Mouse (Mus musculus) hindbrain, postnatal 0 days (tissue): ENCODE measurements around the gene D1Pas1. TPM values are rescaled to one million over a fixed set of nuclear protein-coding genes. Genes with fewer than 3 reads are reported as not detected.

Experiments used
- ATAC-seq: fragments of 200-750 bp; cut with Nextera tagmentation; 2 replicates; pipeline ENCODE4 v1.8.0; 2017; ENCODE audit warnings: mild to moderate bottlenecking, moderate TSS enrichment, moderate library complexity
- DNase-seq: peaks from one replicate; pipeline ENCODE4 v3.0.0-alpha.2; 2015; ENCODE audit warnings: low spot score
- H3K27ac ChIP-seq: fragments of 300-500 bp; sonication (generic); 2 replicates; pipeline ENCODE4 v1.5.1; 2014; ENCODE audit warnings: mild to moderate bottlenecking
- H3K27me3 ChIP-seq: fragments of 300-500 bp; sonication (generic); 2 replicates; pipeline ENCODE4 v1.6.1; 2014; ENCODE audit warnings: low read length, mixed read lengths; ENCODE audit not compliant: insufficient read depth
- H3K36me3 ChIP-seq: fragments of 300-500 bp; sonication (generic); 2 replicates; pipeline ENCODE4 v1.6.1; 2014; ENCODE audit warnings: low read length, mixed read lengths; ENCODE audit not compliant: insufficient read depth
- H3K4me1 ChIP-seq: fragments of 300-500 bp; sonication (generic); 2 replicates; pipeline ENCODE4 v1.6.1; 2014; ENCODE audit warnings: antibody characterized with exemption, low read length, mixed read lengths; ENCODE audit not compliant: insufficient read depth
- H3K4me2 ChIP-seq: fragments of 300-500 bp; sonication (generic); 2 replicates; pipeline ENCODE4 v1.6.1; 2014; ENCODE audit warnings: low read depth, mild to moderate bottlenecking, low read length, moderate library complexity, mixed read lengths
- H3K4me3 ChIP-seq: fragments of 300-500 bp; sonication (generic); 2 replicates; pipeline ENCODE4 v1.5.1; 2014; ENCODE audit warnings: low read length
- H3K9ac ChIP-seq: fragments of 300-500 bp; sonication (generic); replicated peaks from 2 replicates; pipeline ENCODE4 v1.6.1; 2014; ENCODE audit warnings: mild to moderate bottlenecking, low read length, moderate library complexity, mixed read lengths
- H3K9me3 ChIP-seq: fragments of 300-500 bp; sonication (generic); 2 replicates; pipeline ENCODE4 v1.6.1; 2016; ENCODE audit warnings: low read length, mixed read lengths
- CTCF ChIP-seq: IDR thresholded peaks from 2 replicates; pipeline ENCODE4 v1.5.1; 2016; ENCODE audit warnings: antibody characterized with exemption, control low read depth, low read depth
- WGBS: fragments of 180-500 bp; shearing (Covaris S2); extraction: QIAGEN DNeasy Blood & Tissue Kit; methylation state at CpG from one replicate; pipeline ENCODE4 v1.1.7; 2014; 5-methylcytosine and 5-hydroxymethylcytosine counted together
- polyA plus RNA-seq: library from polyadenylated mRNA; unstranded; fragments of >200 nt; fragmentation: Nextera tagmentation; extraction: Ambion mirVana; gene quantifications from 2 replicates; pipeline ENCODE4 v1.2.1, GENCODE M21; 2015
- total RNA-seq: library from RNA; depleted of rRNA; stranded (reverse); fragments of >200 nt; gene quantifications from 2 replicates; pipeline ENCODE4 v1.2.3, GENCODE M21; 2014

The D1Pas1 gene
- total and polyA plus RNA-seq, 2 experiments from 2014 or later = not detected

DNA sequence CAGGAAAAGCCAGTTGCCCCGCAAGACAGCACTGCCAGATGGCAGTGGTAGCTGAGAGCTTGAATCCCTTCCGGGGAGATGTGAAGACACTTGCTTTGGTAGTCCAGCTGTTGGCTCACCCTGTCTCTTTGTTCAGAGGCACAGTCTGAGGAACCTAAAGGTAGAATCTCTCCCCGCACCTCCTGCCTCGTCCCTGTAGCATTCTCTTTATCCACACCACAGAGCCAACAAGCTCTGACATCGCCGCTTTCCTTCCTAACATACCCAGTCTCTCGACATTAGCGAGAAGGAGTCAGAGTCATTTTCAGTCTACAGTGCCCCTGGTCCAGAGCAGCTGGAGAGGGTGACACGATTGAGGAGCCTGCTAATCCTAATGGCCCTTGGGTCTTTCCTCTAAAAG lies 18.9 kb downstream of the D1Pas1 start:
- DNase-seq = no peak
- no peaks in the 10 kb centered on the region; the same call in 1 of the 2 replicates for H3K4me1 ChIP-seq
- no peak for ATAC-seq
- TF ChIP-seq CTCF = no peak
- 70% methylated on average over 9 of the region's 9 CpGs for WGBS
- H3K36me3 ChIP-seq = no peaks in the 10 kb centered on the region
- no peak overlapping the region for H3K27ac ChIP-seq
- no peak overlapping the region for H3K9ac ChIP-seq
- no peak overlapping the region for H3K4me3 ChIP-seq
- no peaks in the 10 kb centered on the region for H3K9me3 ChIP-seq
- no peak overlapping the region for H3K4me2 ChIP-seq
- no peaks in the 10 kb centered on the region for H3K27me3 ChIP-seq

DNA sequence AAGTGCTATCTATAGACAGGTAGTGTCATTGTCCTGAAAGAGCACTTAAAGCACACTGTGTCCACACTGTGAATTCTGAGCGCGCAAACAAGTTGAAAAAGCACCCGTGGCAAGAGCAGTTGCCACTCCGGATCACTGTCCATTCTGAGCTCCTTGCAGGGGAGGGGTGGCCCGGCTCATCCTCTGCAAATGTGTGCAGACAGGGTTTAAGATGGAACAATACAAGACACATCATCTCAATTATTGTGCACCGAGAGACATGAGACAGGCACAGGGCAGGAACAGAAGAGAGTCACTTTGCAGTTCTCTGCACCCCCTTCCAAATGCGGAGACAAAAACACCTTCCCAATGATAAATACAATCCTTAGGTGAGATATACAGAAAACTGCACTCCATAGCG lies 19.3 kb downstream of the D1Pas1 start:
- no peak for TF ChIP-seq CTCF
- no peak overlapping the region for H3K27ac ChIP-seq
- no peak overlapping the region for H3K9ac ChIP-seq
- no peaks in the 10 kb centered on the region for H3K27me3 ChIP-seq
- DNase-seq (no peak), ATAC-seq (no peak)
- 77% methylated on average over 8 of the region's 8 CpGs for WGBS
- no peaks in the 10 kb centered on the region; the same call in 1 of the 2 replicates for H3K4me1 ChIP-seq
- H3K4me3 ChIP-seq = no peak overlapping the region
- no peaks in the 10 kb centered on the region for H3K9me3 ChIP-seq
- H3K4me2 ChIP-seq = no peak overlapping the region
- no peaks in the 10 kb centered on the region for H3K36me3 ChIP-seq

DNA sequence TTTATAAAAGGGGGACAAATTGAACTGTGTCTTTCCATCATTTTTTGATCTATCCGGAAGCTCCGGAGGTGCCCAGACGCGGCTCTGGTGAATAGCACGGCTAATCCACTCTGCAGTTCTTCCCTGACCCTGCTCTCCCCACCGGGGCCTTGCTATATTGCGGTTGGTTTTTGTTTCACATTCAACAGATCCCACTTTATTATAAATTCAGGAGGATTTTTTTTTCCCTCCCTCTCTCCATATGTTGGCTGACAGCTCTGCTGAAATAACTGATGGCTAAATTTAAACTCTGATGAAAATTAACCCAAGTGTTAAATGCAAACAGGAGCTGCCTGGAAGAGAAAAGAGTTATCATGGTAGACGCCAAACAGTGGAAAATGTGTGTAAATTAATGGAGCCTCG lies 21.1 kb downstream of the D1Pas1 start:
- DNase-seq (peak; percentile 38), ATAC-seq (no peak)
- no peak overlapping the region for H3K4me2 ChIP-seq
- no peaks in the 10 kb centered on the region for H3K36me3 ChIP-seq
- no peak overlapping the region for H3K27ac ChIP-seq
- H3K4me3 ChIP-seq = no peak overlapping the region
- H3K9ac ChIP-seq = no peak overlapping the region
- H3K27me3 ChIP-seq = no peaks in the 10 kb centered on the region
- no peak for TF ChIP-seq CTCF
- WGBS = 32% methylated on average over 9 of the region's 9 CpGs
- 0 out of 2 replicates have a peak, but pooled peaks cover 3% of the 10 kb centered on the region for H3K9me3 ChIP-seq
- no peaks in the 10 kb centered on the region; the same call in 1 of the 2 replicates for H3K4me1 ChIP-seq

DNA sequence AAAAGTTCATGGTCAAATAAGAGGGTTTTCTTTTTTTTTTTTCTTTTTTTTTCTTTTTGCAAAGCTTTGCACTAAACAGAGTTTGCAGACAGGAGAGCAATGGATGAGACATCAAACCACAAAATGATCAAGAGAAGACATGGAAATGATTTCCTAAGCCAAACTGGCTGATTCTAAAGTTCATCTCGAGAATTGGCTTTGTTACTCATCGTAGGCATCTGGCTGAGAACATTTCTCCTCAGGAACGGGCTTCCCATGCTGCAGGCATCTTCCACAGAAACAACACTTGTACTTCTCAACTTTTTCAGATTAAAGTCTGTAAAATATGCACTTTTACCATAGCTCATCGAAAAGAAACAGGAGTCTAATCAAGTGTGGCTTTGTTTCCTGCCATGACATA lies 21.6 kb downstream of the D1Pas1 start:
- Histone ChIP-seq H3K9me3 (0 out of 2 replicates have a peak, but pooled peaks cover 3% of the 10 kb centered on the region), H3K4me1 (no peaks in the 10 kb centered on the region; the same call in 1 of the 2 replicates), H3K4me2 (no peak overlapping the region), H3K36me3 (no peaks in the 10 kb centered on the region), H3K9ac (no peak overlapping the region), H3K4me3 (no peak overlapping the region), H3K27ac (no peak overlapping the region), H3K27me3 (no peaks in the 10 kb centered on the region)
- ATAC-seq (no peak), DNase-seq (no peak)
- no peak for TF ChIP-seq CTCF
- 58% methylated on average over 4 of the region's 4 CpGs for WGBS

DNA sequence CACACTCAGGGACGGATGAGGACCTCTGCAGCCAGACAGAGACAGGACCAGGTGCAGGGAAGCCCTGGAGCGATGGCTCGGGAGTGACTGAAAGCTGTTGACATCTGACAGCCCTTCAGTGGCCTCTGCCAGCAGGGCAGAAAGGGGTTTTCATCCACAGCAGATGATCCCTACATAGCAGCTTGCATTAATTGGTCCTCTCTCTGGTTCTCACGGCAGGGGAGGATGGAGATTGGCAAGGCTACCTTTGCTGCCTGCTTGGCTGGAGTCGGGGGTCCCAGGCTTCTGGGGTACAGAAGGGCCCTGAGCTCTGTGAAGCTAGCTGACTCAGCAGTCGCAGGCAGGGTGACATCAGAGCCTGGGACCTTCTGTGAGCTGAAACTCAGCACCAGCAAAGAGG lies 24.3 kb downstream of the D1Pas1 start:
- H3K4me1 ChIP-seq = no peaks in the 10 kb centered on the region; the same call in 1 of the 2 replicates
- no peak overlapping the region for H3K27ac ChIP-seq
- no peak overlapping the region for H3K4me3 ChIP-seq
- 0 out of 2 replicates have a peak, but pooled peaks cover 3% of the 10 kb centered on the region for H3K9me3 ChIP-seq
- no peak for TF ChIP-seq CTCF
- WGBS = 38% methylated on average over 6 of the region's 6 CpGs
- no peaks in the 10 kb centered on the region for H3K36me3 ChIP-seq
- ATAC-seq (peak; percentile 32; the same call in 1 of the 2 replicates), DNase-seq (peak; percentile 30)
- H3K9ac ChIP-seq = no peak overlapping the region
- no peak overlapping the region for H3K4me2 ChIP-seq
- no peaks in the 10 kb centered on the region for H3K27me3 ChIP-seq

DNA sequence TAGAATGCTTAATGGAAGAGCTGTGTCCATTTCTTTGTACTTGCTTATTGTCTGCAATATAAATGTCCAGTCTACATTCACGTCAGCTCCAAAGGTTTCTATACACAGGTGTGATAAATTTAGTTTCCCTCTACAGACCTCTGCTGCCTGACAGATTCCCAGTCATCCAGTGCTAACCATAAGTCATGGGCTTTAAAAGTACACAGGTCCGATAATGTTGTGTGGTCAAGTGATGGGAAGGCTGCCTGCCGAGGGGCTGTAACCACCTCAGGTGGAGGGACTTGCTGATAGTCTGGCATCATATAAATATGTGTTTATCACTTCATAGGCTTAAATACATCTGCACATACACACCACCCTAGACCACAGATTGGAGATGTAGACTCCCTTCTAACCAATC lies 24.9 kb downstream of the D1Pas1 start:
- Histone ChIP-seq H3K36me3 (no peaks in the 10 kb centered on the region), H3K9me3 (0 out of 2 replicates have a peak, but pooled peaks cover 3% of the 10 kb centered on the region), H3K27me3 (no peaks in the 10 kb centered on the region), H3K27ac (no peak overlapping the region), H3K4me2 (no peak overlapping the region), H3K4me3 (no peak overlapping the region), H3K4me1 (no peaks in the 10 kb centered on the region; the same call in 1 of the 2 replicates), H3K9ac (no peak overlapping the region)
- 91% methylated on average over 3 of the region's 3 CpGs for WGBS
- no peak for TF ChIP-seq CTCF
- ATAC-seq = no peak
- DNase-seq = no peak

DNA sequence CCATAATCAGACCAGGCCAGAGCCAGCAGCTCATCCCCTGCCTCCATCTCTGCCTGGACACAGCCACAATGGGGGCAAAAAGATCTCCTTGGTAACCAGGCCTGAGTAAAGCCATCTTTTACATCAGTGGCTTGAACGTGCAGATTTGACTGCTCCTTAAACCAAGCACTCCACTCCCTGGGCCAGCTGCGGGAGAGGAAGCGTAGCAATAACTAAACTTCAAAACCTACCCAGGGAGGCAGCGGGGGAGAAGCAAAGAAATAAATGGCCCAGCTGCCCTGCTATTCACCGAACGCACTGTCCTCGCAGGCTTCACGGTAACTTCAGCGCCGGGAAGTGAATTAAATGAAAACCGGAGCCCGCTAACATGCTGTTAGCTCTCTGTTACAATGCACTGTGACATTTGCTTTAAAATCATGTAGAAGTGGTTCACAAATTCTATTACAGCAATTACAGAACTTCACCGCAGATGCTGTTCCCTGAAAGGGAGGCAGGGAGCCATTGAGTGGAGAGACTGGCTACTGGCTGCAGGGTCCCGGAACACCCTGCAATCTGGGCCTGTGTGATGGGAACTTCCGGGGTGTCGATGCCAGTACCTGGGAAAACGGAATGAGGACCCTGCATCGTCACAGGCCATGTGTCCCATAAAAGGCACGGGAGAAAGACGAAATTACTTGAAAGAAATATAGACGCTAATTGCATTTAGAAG lies 30.5 kb downstream of the D1Pas1 start:
- peak; percentile 9 for DNase-seq
- WGBS = 44% methylated on average over 21 of the region's 21 CpGs
- H3K9ac ChIP-seq = no peak overlapping the region
- H3K4me3 ChIP-seq = no peak overlapping the region
- H3K4me2 ChIP-seq = 0 out of 2 replicates have a peak overlapping the region, but pooled peaks have one; percentile 10
- H3K27me3 ChIP-seq = no peaks in the 10 kb centered on the region
- no peak for TF ChIP-seq CTCF
- peak; percentile 29; the same call in 1 of the 2 replicates for ATAC-seq
- H3K36me3 ChIP-seq = no peaks in the 10 kb centered on the region
- no peak overlapping the region for H3K27ac ChIP-seq
- no peaks in the 10 kb centered on the region for H3K4me1 ChIP-seq
- H3K9me3 ChIP-seq = 0 out of 2 replicates have a peak, but pooled peaks cover 2% of the 10 kb centered on the region
